Mouse (Mus musculus): ENCODE data around the gene AI597479. TPM values are rescaled to one million over a fixed set of nuclear protein-coding genes. Genes with fewer than 3 reads are reported as not detected.
"Not testable (repeated sequence)": the region's sequence is repeated elsewhere in the genome, so short reads cannot be mapped to it uniquely, and the experiment has no call there.

AI597479 gene
- total RNA-seq, 1 experiment from 2014 or later = 11.9 TPM

DNA sequence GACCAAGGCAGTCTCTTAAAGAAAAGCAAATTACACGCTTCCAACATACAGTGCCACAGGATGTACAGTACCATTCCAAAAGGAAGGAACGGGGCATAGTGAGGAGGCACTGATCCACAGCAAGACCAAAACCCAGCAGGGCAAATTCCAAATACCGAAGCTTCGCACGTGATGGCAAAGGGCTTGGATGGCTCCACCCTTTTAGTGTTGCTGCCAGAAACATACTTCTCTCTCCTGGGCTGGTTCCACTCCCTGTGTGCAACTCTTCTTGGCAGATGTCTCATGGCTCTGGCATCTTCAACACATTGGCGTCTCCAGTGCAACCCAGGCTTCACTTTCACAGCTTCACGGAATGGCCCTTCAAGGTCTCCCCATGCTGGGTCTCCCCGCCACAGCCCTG, 18.9 kb downstream of the AI597479 start:
- ATAC-seq (replicated peaks; ENCODE audit: insufficient number of reproducible peaks, low FRiP score, low TSS enrichment, poor library complexity, severe bottlenecking) = no peak

DNA sequence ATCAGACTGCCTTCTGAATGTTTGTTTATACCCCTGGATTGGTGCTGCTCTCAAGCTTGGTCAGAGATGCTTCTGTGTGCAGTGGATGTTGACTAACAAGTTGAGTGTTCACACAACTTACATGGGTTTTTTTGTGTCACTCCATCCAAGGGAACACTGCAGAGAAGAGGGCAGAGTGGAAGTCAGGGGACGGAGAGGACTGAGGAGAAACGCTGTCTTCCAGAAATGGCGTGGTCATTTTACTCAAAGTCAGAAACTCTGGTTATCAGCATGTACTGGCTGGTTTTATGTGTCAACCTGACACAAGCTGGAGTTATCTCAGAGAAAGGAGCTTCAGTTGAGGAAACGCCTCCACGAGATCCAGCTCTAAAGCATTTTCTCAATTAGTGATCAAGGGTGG, 22.4 kb downstream of the AI597479 start:
- no peak for ATAC-seq (replicated peaks; ENCODE audit: insufficient number of reproducible peaks, low FRiP score, low TSS enrichment, poor library complexity, severe bottlenecking)

DNA sequence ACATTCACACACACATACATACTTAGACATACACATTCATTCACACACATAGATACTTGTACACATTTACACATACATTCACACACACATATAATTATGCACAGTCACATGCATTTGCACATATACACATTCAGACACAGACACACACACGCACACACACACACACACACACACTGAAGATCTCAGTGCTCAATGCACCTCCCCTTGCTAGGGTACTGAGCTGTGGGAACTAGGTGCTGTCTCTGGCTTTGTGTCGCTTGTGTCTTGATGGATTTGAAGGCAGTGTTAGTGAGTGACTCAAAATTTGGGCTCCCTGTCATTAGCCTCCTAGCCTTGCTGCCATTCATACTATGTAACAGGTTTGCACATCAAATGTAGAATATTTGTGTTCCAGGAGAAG, 24.1 kb downstream of the AI597479 start:
- ATAC-seq (replicated peaks; ENCODE audit: insufficient number of reproducible peaks, low FRiP score, low TSS enrichment, poor library complexity, severe bottlenecking) = no peak

GRCm38 (mm10) chr1:43124726-43125125, 26.2 kb downstream of the AI597479 start:
- ATAC-seq (replicated peaks; ENCODE audit: insufficient number of reproducible peaks, low FRiP score, low TSS enrichment, poor library complexity, severe bottlenecking) = no peak

- ATAC-seq (replicated peaks; ENCODE audit: insufficient number of reproducible peaks, low FRiP score, low TSS enrichment, poor library complexity, severe bottlenecking) = no peak
Measured at GRCm38 (mm10) chr1:43127196-43127595, 28.7 kb downstream of the AI597479 start.

- no peak for ATAC-seq (replicated peaks; ENCODE audit: insufficient number of reproducible peaks, low FRiP score, low TSS enrichment, poor library complexity, severe bottlenecking)
Measured at GRCm38 (mm10) chr1:43127820-43128610, 29.5 kb downstream of the AI597479 start.

- no peak for ATAC-seq (replicated peaks; ENCODE audit: insufficient number of reproducible peaks, low FRiP score, low TSS enrichment, poor library complexity, severe bottlenecking)
Measured at GRCm38 (mm10) chr1:43130219-43130981, 31.9 kb downstream of the AI597479 start.

GRCm38 (mm10) chr1:43131591-43131990, 33.1 kb downstream of the AI597479 start:
- no peak for ATAC-seq (replicated peaks; ENCODE audit: insufficient number of reproducible peaks, low FRiP score, low TSS enrichment, poor library complexity, severe bottlenecking)

- ATAC-seq (replicated peaks; ENCODE audit: insufficient number of reproducible peaks, low FRiP score, low TSS enrichment, poor library complexity, severe bottlenecking) = not testable (repeated sequence)
Measured at GRCm38 (mm10) chr1:43136488-43137029, 38.0 kb downstream of the AI597479 start.

DNA sequence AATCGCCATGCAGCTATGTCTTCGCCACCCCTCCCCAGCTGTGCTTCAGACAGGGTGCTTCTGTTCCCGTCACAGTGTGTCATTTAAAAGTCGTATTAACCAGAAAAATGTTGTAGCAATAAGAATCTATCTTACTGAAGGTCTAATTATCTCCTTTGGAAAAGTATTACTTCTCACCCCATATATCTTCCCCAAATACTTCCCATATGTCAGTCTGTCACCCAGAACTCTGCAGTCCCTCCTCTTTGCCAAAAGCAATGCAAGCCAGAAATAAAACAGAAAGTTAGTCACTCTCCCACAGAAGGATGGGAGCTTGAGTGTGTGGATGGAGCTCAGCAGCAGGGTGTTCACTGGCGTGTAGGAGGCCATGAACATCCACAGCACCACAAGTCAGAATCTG, 38.8 kb downstream of the AI597479 start:
- no peak for ATAC-seq (replicated peaks; ENCODE audit: insufficient number of reproducible peaks, low FRiP score, low TSS enrichment, poor library complexity, severe bottlenecking)

GRCm38 (mm10) chr1:43138268-43138812, 39.8 kb downstream of the AI597479 start:
- peak; percentile 54 for ATAC-seq (replicated peaks; ENCODE audit: insufficient number of reproducible peaks, low FRiP score, low TSS enrichment, poor library complexity, severe bottlenecking)

GRCm38 (mm10) chr1:43139587-43140266, 41.2 kb downstream of the AI597479 start:
- ATAC-seq (replicated peaks; ENCODE audit: insufficient number of reproducible peaks, low FRiP score, low TSS enrichment, poor library complexity, severe bottlenecking) = peak; percentile 76

DNA sequence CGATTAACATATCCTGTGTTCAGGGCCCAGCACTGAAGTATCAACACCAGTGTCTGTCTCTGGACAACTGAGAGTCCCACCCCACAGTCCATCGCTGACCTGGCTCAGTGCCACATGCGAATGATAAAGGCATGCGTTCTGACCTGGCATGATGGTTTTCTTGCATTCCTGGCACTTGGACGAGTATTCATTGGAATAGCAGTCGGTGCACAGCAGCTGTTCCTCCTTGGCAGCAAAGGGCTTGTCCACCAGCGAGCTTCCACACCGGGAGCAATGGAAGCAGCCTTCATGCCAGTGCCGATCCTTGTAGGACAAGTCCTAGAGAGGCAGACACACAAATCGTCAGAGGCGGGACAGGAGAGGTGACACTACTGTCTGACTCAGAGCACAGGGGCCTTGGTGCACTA, 43.0 kb downstream of the AI597479 start:
- no peak for ATAC-seq (replicated peaks; ENCODE audit: insufficient number of reproducible peaks, low FRiP score, low TSS enrichment, poor library complexity, severe bottlenecking)

DNA sequence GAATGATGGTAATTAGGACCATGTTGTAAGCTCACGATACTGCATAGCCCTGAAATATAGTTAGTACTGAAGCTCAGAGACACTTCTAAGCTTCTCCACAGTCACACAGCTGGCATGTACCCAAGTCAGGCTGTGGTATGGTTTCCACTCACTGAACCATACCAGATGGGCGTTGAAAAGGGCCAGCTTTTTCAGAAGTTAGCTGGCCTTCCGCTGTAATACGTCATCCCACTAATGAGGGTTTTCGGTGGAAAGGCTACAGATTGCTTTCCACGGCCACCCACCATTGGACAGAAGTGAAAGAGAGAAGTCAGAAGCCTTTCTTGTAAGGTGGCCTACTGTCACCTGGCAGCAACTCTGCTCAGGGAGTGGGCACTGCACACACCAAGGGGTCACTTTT, 44.3 kb downstream of the AI597479 start:
- ATAC-seq (replicated peaks; ENCODE audit: insufficient number of reproducible peaks, low FRiP score, low TSS enrichment, poor library complexity, severe bottlenecking) = no peak

- no peak for ATAC-seq (replicated peaks; ENCODE audit: insufficient number of reproducible peaks, low FRiP score, low TSS enrichment, poor library complexity, severe bottlenecking)
Measured at GRCm38 (mm10) chr1:43143284-43143683, 44.8 kb downstream of the AI597479 start.

- ATAC-seq (replicated peaks; ENCODE audit: insufficient number of reproducible peaks, low FRiP score, low TSS enrichment, poor library complexity, severe bottlenecking) = no peak
Measured at GRCm38 (mm10) chr1:43143791-43144190, 45.3 kb downstream of the AI597479 start.

GRCm38 (mm10) chr1:43144338-43144906, 45.9 kb downstream of the AI597479 start:
- no peak for ATAC-seq (replicated peaks; ENCODE audit: insufficient number of reproducible peaks, low FRiP score, low TSS enrichment, poor library complexity, severe bottlenecking)

GRCm38 (mm10) chr1:43145388-43145787, 46.9 kb downstream of the AI597479 start:
- ATAC-seq (replicated peaks; ENCODE audit: insufficient number of reproducible peaks, low FRiP score, low TSS enrichment, poor library complexity, severe bottlenecking) = no peak

GRCm38 (mm10) chr1:43147474-43147873, 49.0 kb downstream of the AI597479 start:
- no peak for ATAC-seq (replicated peaks; ENCODE audit: insufficient number of reproducible peaks, low FRiP score, low TSS enrichment, poor library complexity, severe bottlenecking)
